Mouse (Mus musculus) forebrain, embryonic 10.5 days (tissue): ENCODE measurements around the gene B3galt4. TPM values are rescaled to one million over a fixed set of nuclear protein-coding genes. Genes with fewer than 3 reads are reported as not detected.

ENCODE experiments used
- DNase-seq: peaks from one replicate; pipeline ENCODE4 v3.0.0-alpha.2; 2017; ENCODE audit warnings: low spot score; ENCODE audit errors: extremely low spot score
- H3K27ac ChIP-seq: fragments of 300-500 bp; sonication (generic); 2 replicates; pipeline ENCODE4 v1.5.1; 2016; ENCODE audit warnings: mild to moderate bottlenecking
- H3K27me3 ChIP-seq: fragments of 300-500 bp; sonication (generic); 2 replicates; pipeline ENCODE4 v1.6.1; 2016; ENCODE audit warnings: mild to moderate bottlenecking; ENCODE audit not compliant: poor library complexity, severe bottlenecking
- H3K36me3 ChIP-seq: fragments of 300-500 bp; sonication (generic); replicated peaks from 2 replicates; pipeline ENCODE4 v1.6.1; 2016; ENCODE audit warnings: mild to moderate bottlenecking, moderate library complexity
- H3K4me1 ChIP-seq: fragments of 300-500 bp; sonication (generic); 2 replicates; pipeline ENCODE4 v1.6.1; 2016
- H3K4me3 ChIP-seq: fragments of 300-500 bp; sonication (generic); 2 replicates; pipeline ENCODE4 v1.5.1; 2016; ENCODE audit warnings: mild to moderate bottlenecking, moderate library complexity
- H3K9me3 ChIP-seq: fragments of 300-500 bp; sonication (generic); 2 replicates; pipeline ENCODE4 v1.6.1; 2016; ENCODE audit warnings: mild to moderate bottlenecking, moderate library complexity
- WGBS: fragments of 180-500 bp; shearing (Covaris S2); methylation state at CpG from one replicate; pipeline ENCODE4 v1.1.7; 2016; 5-methylcytosine and 5-hydroxymethylcytosine counted together
- polyA plus RNA-seq: library from polyadenylated mRNA; unstranded; fragments of >200 nt; fragmentation: Nextera tagmentation; extraction: Ambion mirVana; gene quantifications from 2 replicates; pipeline ENCODE4 v1.2.1, GENCODE M21; 2016

B3galt4 gene
- polyA plus RNA-seq, 1 experiment from 2014 or later = 3.7 TPM

- H3K27ac ChIP-seq = peak overlapping the region; percentile 89
- 82% methylated on average over 19 of the region's 19 CpGs for WGBS
Observed at GRCm38 (mm10) chr17:33980181-33981035, 29.1 kb upstream of the B3galt4 start.

GRCm38 (mm10) chr17:33979512-33980050 is 28.3 kb upstream of the B3galt4 start:
- H3K9me3 ChIP-seq = no peaks in the 10 kb centered on the region
- H3K27me3 ChIP-seq = peaks cover 52% of the 10 kb centered on the region
- no peak overlapping the region for H3K27ac ChIP-seq
- 83% methylated on average over 6 of the region's 6 CpGs for WGBS
- peaks cover 35% of the 10 kb centered on the region for H3K4me1 ChIP-seq
- no peak for DNase-seq
- H3K4me3 ChIP-seq = no peak overlapping the region
- no peaks in the 10 kb centered on the region for H3K36me3 ChIP-seq

More at GRCm38 (mm10) chr17:33980181-33981035, 29.1 kb upstream of the B3galt4 start:
- H3K36me3 ChIP-seq = no peaks in the 10 kb centered on the region
- no peaks in the 10 kb centered on the region for H3K9me3 ChIP-seq
- H3K27me3 ChIP-seq = peaks cover 52% of the 10 kb centered on the region
- H3K4me3 ChIP-seq = peak overlapping the region; percentile 65; the same call in 1 of the 2 replicates
- H3K4me1 ChIP-seq = peaks cover 35% of the 10 kb centered on the region
- no peak for DNase-seq

- Histone ChIP-seq H3K27me3 (peaks cover 52% of the 10 kb centered on the region), H3K4me3 (peak overlapping the region; percentile 53), H3K9me3 (no peaks in the 10 kb centered on the region), H3K36me3 (no peaks in the 10 kb centered on the region), H3K4me1 (peaks cover 35% of the 10 kb centered on the region), H3K27ac (peak overlapping the region; percentile 48; the same call in 1 of the 2 replicates)
- 1% methylated on average over 17 of the region's 17 CpGs for WGBS
- DNase-seq = peak; percentile 55
Observed at GRCm38 (mm10) chr17:33978631-33979031, 27.3 kb upstream of the B3galt4 start.

- H3K27ac ChIP-seq = peak overlapping the region; percentile 48; the same call in 1 of the 2 replicates
- H3K27me3 ChIP-seq = peaks cover 52% of the 10 kb centered on the region
Observed at GRCm38 (mm10) chr17:33977861-33978557, 26.7 kb upstream of the B3galt4 start.

GRCm38 (mm10) chr17:33973572-33973971 is 22.3 kb upstream of the B3galt4 start:
- H3K9me3 ChIP-seq = no peaks in the 10 kb centered on the region
- no peak overlapping the region for H3K27ac ChIP-seq
- DNase-seq = no peak
- 58% methylated on average over 3 of the region's 3 CpGs for WGBS
- H3K4me3 ChIP-seq = no peak overlapping the region
- peaks cover 13% of the 10 kb centered on the region for H3K4me1 ChIP-seq
- peaks cover 28% of the 10 kb centered on the region for H3K27me3 ChIP-seq
- H3K36me3 ChIP-seq = no peaks in the 10 kb centered on the region

More at GRCm38 (mm10) chr17:33977861-33978557, 26.7 kb upstream of the B3galt4 start:
- no peaks in the 10 kb centered on the region for H3K9me3 ChIP-seq
- no peaks in the 10 kb centered on the region for H3K36me3 ChIP-seq
- H3K4me3 ChIP-seq = peak overlapping the region; percentile 53
- 2% methylated on average over 57 of the region's 57 CpGs for WGBS
- no peak for DNase-seq
- H3K4me1 ChIP-seq = peaks cover 35% of the 10 kb centered on the region

GRCm38 (mm10) chr17:33972691-33973090 is 21.4 kb upstream of the B3galt4 start:
- WGBS = 9% methylated on average over 1 of the region's 1 CpGs

GRCm38 (mm10) chr17:33969394-33969793 is 18.1 kb upstream of the B3galt4 start:
- Histone ChIP-seq H3K27ac (no peak overlapping the region), H3K9me3 (no peaks in the 10 kb centered on the region), H3K27me3 (no peaks in the 10 kb centered on the region), H3K4me3 (no peak overlapping the region), H3K4me1 (0 out of 2 replicates have a peak, but pooled peaks cover 3% of the 10 kb centered on the region), H3K36me3 (peaks cover 23% of the 10 kb centered on the region)
- no peak for DNase-seq
- 76% methylated on average over 4 of the region's 4 CpGs for WGBS

More at GRCm38 (mm10) chr17:33972691-33973090, 21.4 kb upstream of the B3galt4 start:
- Histone ChIP-seq H3K4me1 (peaks cover 5% of the 10 kb centered on the region), H3K4me3 (no peak overlapping the region), H3K36me3 (no peaks in the 10 kb centered on the region), H3K9me3 (no peaks in the 10 kb centered on the region), H3K27ac (no peak overlapping the region), H3K27me3 (peaks cover 19% of the 10 kb centered on the region)
- DNase-seq = no peak

GRCm38 (mm10) chr17:33968927-33969326 is 17.6 kb upstream of the B3galt4 start:
- H3K36me3 ChIP-seq = peaks cover 27% of the 10 kb centered on the region
- peak overlapping the region; percentile 12; the same call in 1 of the 2 replicates for H3K4me3 ChIP-seq
- no peaks in the 10 kb centered on the region for H3K27me3 ChIP-seq
- DNase-seq = no peak
- H3K4me1 ChIP-seq = 0 out of 2 replicates have a peak, but pooled peaks cover 3% of the 10 kb centered on the region
- no peak overlapping the region for H3K27ac ChIP-seq
- 28% methylated on average over 5 of the region's 5 CpGs for WGBS
- H3K9me3 ChIP-seq = no peaks in the 10 kb centered on the region

GRCm38 (mm10) chr17:33968489-33968888 is 17.2 kb upstream of the B3galt4 start:
- peak overlapping the region; percentile 12; the same call in 1 of the 2 replicates for H3K4me3 ChIP-seq
- peaks cover 31% of the 10 kb centered on the region for H3K36me3 ChIP-seq
- WGBS = 5% methylated on average over 9 of the region's 9 CpGs

GRCm38 (mm10) chr17:33965846-33966550 is 14.7 kb upstream of the B3galt4 start:
- DNase-seq = no peak
- no peaks in the 10 kb centered on the region for H3K9me3 ChIP-seq
- WGBS = 89% methylated on average over 16 of the region's 16 CpGs
- peaks cover 56% of the 10 kb centered on the region for H3K36me3 ChIP-seq
- peak overlapping the region; percentile 8; the same call in 1 of the 2 replicates for H3K4me3 ChIP-seq
- H3K27ac ChIP-seq = no peak overlapping the region
- H3K4me1 ChIP-seq = 0 out of 2 replicates have a peak, but pooled peaks cover 3% of the 10 kb centered on the region
- H3K27me3 ChIP-seq = no peaks in the 10 kb centered on the region

More at GRCm38 (mm10) chr17:33968489-33968888, 17.2 kb upstream of the B3galt4 start:
- H3K4me1 ChIP-seq = 0 out of 2 replicates have a peak, but pooled peaks cover 3% of the 10 kb centered on the region
- no peak overlapping the region for H3K27ac ChIP-seq
- peak; percentile 83 for DNase-seq
- no peaks in the 10 kb centered on the region for H3K9me3 ChIP-seq
- no peaks in the 10 kb centered on the region for H3K27me3 ChIP-seq

- Histone ChIP-seq H3K27ac (no peak overlapping the region), H3K36me3 (peaks cover 63% of the 10 kb centered on the region), H3K27me3 (no peaks in the 10 kb centered on the region), H3K4me1 (0 out of 2 replicates have a peak, but pooled peaks cover 3% of the 10 kb centered on the region), H3K4me3 (no peak overlapping the region), H3K9me3 (no peaks in the 10 kb centered on the region)
- DNase-seq = no peak
- WGBS = 90% methylated on average over 17 of the region's 17 CpGs
Observed at GRCm38 (mm10) chr17:33965082-33965845, 14.0 kb upstream of the B3galt4 start.
